Mouse (Mus musculus) limb, embryonic 12.5 days (tissue): ENCODE measurements around the gene Basp1. TPM values are rescaled to one million over a fixed set of nuclear protein-coding genes. Genes with fewer than 3 reads are reported as not detected.
A peak's percentile ranks its signal among the peaks of the same experiment; 100 is the strongest.

Source experiments
- ATAC-seq: fragments of 200-750 bp; cut with Nextera tagmentation; 2 replicates; pipeline ENCODE4 v1.8.0; 2017; ENCODE audit warnings: low read depth, moderate TSS enrichment; ENCODE audit not compliant: insufficient number of reproducible peaks, insufficient read depth, low FRiP score, low TSS enrichment
- H3K27ac ChIP-seq: fragments of 300-500 bp; sonication (generic); 2 replicates; pipeline ENCODE4 v1.5.1; 2016; ENCODE audit warnings: mild to moderate bottlenecking, moderate library complexity
- H3K27me3 ChIP-seq: fragments of 300-500 bp; sonication (generic); 2 replicates; pipeline ENCODE4 v1.6.1; 2016; ENCODE audit warnings: mild to moderate bottlenecking, moderate library complexity
- H3K36me3 ChIP-seq: fragments of 300-500 bp; sonication (generic); 2 replicates; pipeline ENCODE4 v1.6.1; 2016; ENCODE audit warnings: mild to moderate bottlenecking, moderate library complexity
- H3K4me1 ChIP-seq: fragments of 300-500 bp; sonication (generic); replicated peaks from 2 replicates; pipeline ENCODE4 v1.6.1; 2016
- H3K4me2 ChIP-seq: fragments of 300-500 bp; sonication (generic); 2 replicates; pipeline ENCODE4 v1.6.1; 2016; ENCODE audit warnings: mild to moderate bottlenecking, moderate library complexity
- H3K4me3 ChIP-seq: fragments of 300-500 bp; sonication (generic); replicated peaks from 2 replicates; pipeline ENCODE4 v1.5.1; 2016; ENCODE audit warnings: mild to moderate bottlenecking
- H3K9ac ChIP-seq: fragments of 300-500 bp; sonication (generic); replicated peaks from 2 replicates; pipeline ENCODE4 v1.6.1; 2016; ENCODE audit warnings: mild to moderate bottlenecking, moderate library complexity
- H3K9me3 ChIP-seq: fragments of 300-500 bp; sonication (generic); 2 replicates; pipeline ENCODE4 v1.6.1; 2016; ENCODE audit warnings: mild to moderate bottlenecking, moderate library complexity
- WGBS: fragments of 180-500 bp; shearing (Covaris S2); methylation state at CpG from one replicate; pipeline ENCODE4 v1.1.7; 2016; 5-methylcytosine and 5-hydroxymethylcytosine counted together
- polyA plus RNA-seq: library from polyadenylated mRNA; unstranded; fragments of >200 nt; fragmentation: Nextera tagmentation; extraction: Ambion mirVana; gene quantifications from 2 replicates; pipeline ENCODE4 v1.2.1, GENCODE M21; 2016

The Basp1 gene
- polyA plus RNA-seq, 1 experiment from 2014 or later: 113 TPM

DNA sequence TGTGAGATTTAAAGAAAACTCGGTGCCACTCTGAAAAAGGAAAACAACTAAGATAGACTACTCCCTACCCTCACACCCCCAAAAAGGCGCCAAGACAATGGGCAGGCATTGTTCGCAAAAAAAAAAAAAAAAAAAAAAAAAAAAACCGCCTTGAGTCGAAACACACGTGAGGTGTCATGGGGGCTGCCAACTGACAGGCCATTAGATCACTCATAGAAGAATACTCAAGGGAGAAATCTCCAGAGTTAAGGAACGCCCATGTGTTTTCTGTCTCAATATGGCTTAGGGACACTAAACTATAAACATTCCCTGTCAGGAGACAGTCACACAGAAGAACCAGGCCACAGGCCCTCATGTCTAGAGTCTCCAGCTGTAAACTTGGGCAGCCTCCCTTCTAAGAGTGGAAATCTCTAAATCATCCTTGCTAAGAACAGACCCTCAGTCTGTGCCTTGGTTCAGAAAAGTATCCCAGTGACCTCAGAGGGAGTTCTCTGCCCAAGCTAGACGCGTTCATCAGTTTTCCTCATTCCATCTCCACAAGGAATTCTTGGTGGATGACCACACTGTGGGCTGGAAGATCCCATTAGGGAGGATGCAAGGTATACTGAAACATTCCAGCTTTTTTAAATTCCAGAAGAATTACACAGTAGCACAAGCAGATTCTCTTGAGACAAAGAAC is 17.5 kb downstream of the Basp1 start:
- Histone ChIP-seq H3K4me2 (no peak overlapping the region), H3K9ac (no peak overlapping the region), H3K27ac (no peak overlapping the region), H3K27me3 (no peaks in the 10 kb centered on the region), H3K9me3 (no peaks in the 10 kb centered on the region), H3K36me3 (peaks cover 32% of the 10 kb centered on the region), H3K4me3 (no peak overlapping the region), H3K4me1 (peaks cover 5% of the 10 kb centered on the region; the same call in 1 of the 2 replicates)
- 65% methylated on average over 9 of the region's 9 CpGs for WGBS
- no peak for ATAC-seq

DNA sequence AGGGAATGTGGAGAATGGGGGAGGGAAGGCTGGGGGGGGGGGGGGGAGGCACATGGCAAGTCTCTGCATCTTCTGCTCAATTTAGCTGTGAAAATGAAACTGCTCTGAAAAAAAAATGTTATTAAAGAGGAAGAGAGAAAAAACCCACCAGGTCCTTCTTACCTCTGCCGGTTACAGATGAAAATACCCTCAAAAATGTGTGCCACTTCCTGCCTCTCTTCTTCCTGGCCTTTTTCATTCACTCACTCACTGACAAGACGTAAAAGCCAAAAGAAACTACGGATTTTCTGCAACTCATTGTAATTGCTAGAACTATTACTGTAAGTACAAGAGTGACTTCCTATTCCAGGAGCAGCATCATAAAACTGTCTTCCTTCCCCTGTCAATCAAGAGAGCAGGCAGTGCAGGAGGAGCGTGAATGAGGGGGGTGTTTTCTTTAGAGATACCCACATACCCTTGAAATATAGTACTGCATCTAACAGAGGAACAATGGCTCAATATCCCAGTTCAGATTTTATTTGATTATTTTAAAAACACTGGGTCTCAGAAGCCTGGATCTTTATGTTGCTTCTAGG is 21.0 kb downstream of the Basp1 start:
- ATAC-seq: no peak
- 81% methylated on average over 4 of the region's 4 CpGs for WGBS
- Histone ChIP-seq H3K4me2 (no peak overlapping the region), H3K9me3 (no peaks in the 10 kb centered on the region), H3K9ac (no peak overlapping the region), H3K36me3 (peaks cover 30% of the 10 kb centered on the region), H3K4me1 (peaks cover 5% of the 10 kb centered on the region; the same call in 1 of the 2 replicates), H3K27me3 (no peaks in the 10 kb centered on the region), H3K4me3 (no peak overlapping the region), H3K27ac (no peak overlapping the region)

DNA sequence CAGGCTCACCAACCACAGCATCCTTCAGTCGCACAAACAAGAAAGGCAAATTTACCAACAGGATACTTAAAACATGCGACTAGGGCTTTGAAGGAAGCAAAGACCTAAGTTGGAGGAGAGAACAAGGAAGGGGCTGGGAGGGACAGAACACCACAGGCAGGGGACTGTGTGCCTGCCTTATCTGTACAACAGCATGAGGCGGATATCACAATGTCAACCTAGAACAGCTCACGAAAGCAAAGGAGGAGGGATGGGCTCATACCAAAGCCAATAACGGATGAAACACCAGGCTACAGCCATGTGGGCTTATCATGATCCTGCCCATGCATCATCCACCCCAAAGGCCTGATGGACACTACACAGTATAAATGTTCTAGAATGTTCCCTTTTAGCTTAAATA is 22.4 kb downstream of the Basp1 start:
- peaks cover 35% of the 10 kb centered on the region for H3K36me3 ChIP-seq
- H3K4me3 ChIP-seq: no peak overlapping the region
- H3K9me3 ChIP-seq: no peaks in the 10 kb centered on the region
- no peaks in the 10 kb centered on the region for H3K27me3 ChIP-seq
- no peak overlapping the region for H3K4me2 ChIP-seq
- H3K9ac ChIP-seq: no peak overlapping the region
- H3K4me1 ChIP-seq: peaks cover 3% of the 10 kb centered on the region; the same call in 1 of the 2 replicates
- 93% methylated on average over 5 of the region's 5 CpGs for WGBS
- no peak overlapping the region for H3K27ac ChIP-seq
- no peak for ATAC-seq

DNA sequence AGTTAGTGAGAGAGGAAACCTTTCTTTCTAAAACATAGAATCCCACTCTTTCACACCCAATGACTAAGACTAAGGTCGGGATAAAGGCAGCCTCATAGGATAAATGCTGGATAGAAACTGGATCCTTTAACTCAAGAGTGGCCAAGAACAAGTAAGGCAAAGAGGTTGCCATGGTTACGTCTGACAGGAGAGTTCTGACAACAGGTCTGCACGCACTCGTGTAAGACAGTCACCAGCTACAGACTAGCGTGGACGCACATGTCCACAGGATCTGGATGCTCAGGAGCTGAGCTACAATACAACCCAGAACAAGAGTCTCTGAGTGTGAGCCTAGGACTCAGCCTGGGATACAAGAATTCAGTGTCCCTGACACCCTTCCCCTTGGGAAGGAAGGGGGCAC is 26.0 kb downstream of the Basp1 start:
- Histone ChIP-seq H3K9ac (no peak overlapping the region), H3K4me3 (no peak overlapping the region), H3K27ac (no peak overlapping the region), H3K27me3 (no peaks in the 10 kb centered on the region), H3K4me2 (no peak overlapping the region), H3K36me3 (peaks cover 47% of the 10 kb centered on the region), H3K4me1 (no peaks in the 10 kb centered on the region), H3K9me3 (no peaks in the 10 kb centered on the region)
- 86% methylated on average over 6 of the region's 6 CpGs for WGBS
- no peak for ATAC-seq

DNA sequence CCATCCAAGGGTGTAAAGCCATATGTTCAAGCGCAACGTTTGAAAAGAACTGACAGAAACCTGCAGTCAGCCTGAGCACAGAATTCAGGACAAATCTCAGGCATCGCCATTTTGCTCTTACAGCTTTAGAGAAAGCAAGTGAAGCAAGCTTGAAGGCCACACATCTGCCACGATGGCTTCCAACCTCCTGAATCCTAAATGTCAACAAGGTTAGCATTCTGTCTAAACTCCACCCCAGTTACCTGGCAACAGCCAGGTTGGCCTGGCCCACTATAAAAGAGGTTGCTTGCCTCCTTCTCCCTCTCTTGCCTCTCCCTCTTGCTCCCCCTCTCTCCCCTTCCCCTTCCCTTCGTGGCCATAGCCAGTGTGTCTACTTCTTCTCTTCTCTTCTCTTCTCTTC is 33.5 kb downstream of the Basp1 start:
- 84% methylated on average over 5 of the region's 5 CpGs for WGBS

DNA sequence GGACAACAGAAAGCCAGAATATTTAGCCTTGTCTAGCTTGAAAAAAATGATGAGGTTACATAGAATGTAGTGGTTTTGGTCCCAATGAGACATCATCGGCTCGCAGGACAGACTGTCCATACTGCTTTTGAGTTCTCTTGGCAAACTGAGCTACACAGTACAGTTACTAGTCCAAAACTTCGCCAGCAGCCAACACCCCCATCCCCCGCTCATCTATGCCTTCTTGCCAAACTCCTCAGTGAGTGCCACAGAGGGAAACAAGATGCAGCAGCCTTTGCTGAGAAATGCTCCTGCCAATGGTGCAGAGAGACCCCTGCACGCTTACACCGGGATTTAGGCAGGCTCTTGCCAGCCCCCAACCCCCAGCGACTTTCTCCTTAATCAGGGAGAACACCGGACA is 34.9 kb downstream of the Basp1 start:
- Histone ChIP-seq H3K27ac (no peak overlapping the region), H3K36me3 (peaks cover 17% of the 10 kb centered on the region), H3K4me3 (no peak overlapping the region), H3K9ac (no peak overlapping the region), H3K27me3 (no peaks in the 10 kb centered on the region), H3K4me1 (peaks cover 3% of the 10 kb centered on the region; the same call in 1 of the 2 replicates), H3K9me3 (no peaks in the 10 kb centered on the region), H3K4me2 (no peak overlapping the region)
- 88% methylated on average over 8 of the region's 8 CpGs for whole genome bisulfite sequencing
- ATAC-seq: no peak

More for the DNA sequence above, 33.5 kb downstream of the Basp1 start:
- no peak overlapping the region for H3K4me3 ChIP-seq
- peaks cover 25% of the 10 kb centered on the region for H3K36me3 ChIP-seq
- H3K4me2 ChIP-seq: no peak overlapping the region
- H3K27ac ChIP-seq: no peak overlapping the region
- no peaks in the 10 kb centered on the region for H3K9me3 ChIP-seq
- no peak for ATAC-seq
- H3K9ac ChIP-seq: no peak overlapping the region
- no peaks in the 10 kb centered on the region for H3K27me3 ChIP-seq
- H3K4me1 ChIP-seq: peaks cover 3% of the 10 kb centered on the region; the same call in 1 of the 2 replicates

DNA sequence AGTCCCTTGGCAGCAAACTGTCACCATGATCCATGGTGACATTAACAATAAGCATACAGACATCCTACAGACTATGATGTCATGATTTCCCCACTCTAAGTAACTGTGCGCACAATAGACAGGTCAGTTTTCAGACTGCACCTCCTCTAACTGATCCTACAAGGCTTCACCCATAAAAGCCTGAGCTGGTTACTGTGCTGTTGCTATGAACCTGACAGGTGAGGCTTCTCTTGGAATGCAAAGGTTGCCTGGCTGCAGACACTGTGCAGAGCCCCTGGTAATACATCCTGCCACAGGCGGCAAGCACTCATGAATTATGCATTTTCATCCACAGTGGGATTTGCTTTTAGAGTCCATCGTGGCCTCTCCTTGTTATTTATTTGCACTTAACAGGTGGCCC is 36.6 kb downstream of the Basp1 start:
- H3K27me3 ChIP-seq: no peaks in the 10 kb centered on the region
- peaks cover 3% of the 10 kb centered on the region; the same call in 1 of the 2 replicates for H3K4me1 ChIP-seq
- H3K4me3 ChIP-seq: no peak overlapping the region
- no peak overlapping the region for H3K4me2 ChIP-seq
- H3K9ac ChIP-seq: no peak overlapping the region
- H3K36me3 ChIP-seq: peaks cover 8% of the 10 kb centered on the region; the same call in 1 of the 2 replicates
- WGBS: 75% methylated on average over 3 of the region's 3 CpGs
- H3K9me3 ChIP-seq: no peaks in the 10 kb centered on the region
- no peak overlapping the region for H3K27ac ChIP-seq
- no peak for ATAC-seq

DNA sequence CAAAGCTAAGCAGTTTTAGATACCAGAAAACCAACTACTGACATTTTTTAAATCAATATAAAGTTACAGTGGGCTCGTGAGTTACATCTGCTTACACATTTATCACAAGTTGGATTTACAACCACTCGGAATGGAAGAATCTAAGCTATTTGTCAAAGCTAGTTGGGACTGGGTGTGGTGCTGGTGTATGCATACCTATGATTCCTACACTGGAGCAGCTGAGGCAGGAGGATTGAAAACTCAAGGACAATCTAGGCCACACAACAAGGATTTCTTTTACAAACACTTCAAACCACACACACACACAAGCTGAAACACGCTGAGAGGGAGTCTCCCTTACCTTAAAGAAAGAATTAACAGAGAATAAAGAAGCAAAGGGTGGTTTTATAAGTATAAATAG is 40.1 kb downstream of the Basp1 start:
- Histone ChIP-seq H3K4me3 (no peak overlapping the region), H3K4me1 (0 out of 2 replicates have a peak, but pooled peaks cover 4% of the 10 kb centered on the region), H3K4me2 (no peak overlapping the region), H3K27me3 (no peaks in the 10 kb centered on the region), H3K9ac (no peak overlapping the region), H3K9me3 (no peaks in the 10 kb centered on the region), H3K36me3 (peaks cover 5% of the 10 kb centered on the region; the same call in 1 of the 2 replicates), H3K27ac (no peak overlapping the region)
- WGBS: 85% methylated on average over 3 of the region's 3 CpGs
- ATAC-seq: no peak

DNA sequence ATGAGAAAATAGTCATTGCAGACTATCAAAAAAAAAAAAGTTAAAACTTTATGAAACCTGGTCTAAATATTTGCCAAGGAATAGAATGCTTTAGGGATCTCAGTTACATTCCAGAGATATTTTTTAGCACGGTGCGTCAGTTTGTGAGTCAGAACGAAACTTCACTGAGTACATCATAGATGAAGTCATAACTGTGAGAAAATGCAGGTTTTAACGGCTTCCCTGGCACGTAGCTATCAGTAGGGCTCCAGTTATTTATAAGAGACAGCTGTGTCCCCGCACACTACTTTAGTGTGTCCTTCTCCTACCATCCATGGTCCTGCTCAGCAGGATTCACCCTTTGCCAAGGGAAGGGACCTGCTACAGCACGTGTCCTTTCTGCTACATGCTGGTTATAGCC is 44.0 kb downstream of the Basp1 start:
- no peak for ATAC-seq
- Histone ChIP-seq H3K4me1 (peaks cover 9% of the 10 kb centered on the region), H3K9me3 (no peaks in the 10 kb centered on the region), H3K27ac (no peak overlapping the region), H3K9ac (no peak overlapping the region), H3K4me3 (no peak overlapping the region), H3K36me3 (peaks cover 9% of the 10 kb centered on the region; the same call in 1 of the 2 replicates), H3K27me3 (no peaks in the 10 kb centered on the region), H3K4me2 (no peak overlapping the region)
- WGBS: 66% methylated on average over 7 of the region's 7 CpGs

DNA sequence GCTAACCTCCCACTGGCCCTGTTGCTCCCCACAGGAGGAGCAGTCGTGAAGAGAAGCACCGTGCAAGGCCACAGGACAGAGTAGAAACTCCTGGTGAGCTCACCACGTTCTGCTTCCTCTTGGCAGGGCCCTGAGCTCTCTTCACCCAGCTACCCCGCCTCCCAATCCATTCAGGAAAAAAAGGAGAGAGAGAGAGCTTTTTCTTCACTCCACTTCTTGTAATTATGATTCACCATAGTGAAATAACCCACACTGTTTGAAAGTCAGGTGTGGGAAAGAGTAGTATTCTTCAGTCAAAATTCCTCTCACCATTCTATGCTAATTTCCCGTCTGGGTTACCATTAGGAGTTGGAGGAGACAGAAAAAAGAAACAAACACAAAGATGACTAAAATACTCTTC is 48.1 kb downstream of the Basp1 start:
- H3K9ac ChIP-seq: no peak overlapping the region

DNA sequence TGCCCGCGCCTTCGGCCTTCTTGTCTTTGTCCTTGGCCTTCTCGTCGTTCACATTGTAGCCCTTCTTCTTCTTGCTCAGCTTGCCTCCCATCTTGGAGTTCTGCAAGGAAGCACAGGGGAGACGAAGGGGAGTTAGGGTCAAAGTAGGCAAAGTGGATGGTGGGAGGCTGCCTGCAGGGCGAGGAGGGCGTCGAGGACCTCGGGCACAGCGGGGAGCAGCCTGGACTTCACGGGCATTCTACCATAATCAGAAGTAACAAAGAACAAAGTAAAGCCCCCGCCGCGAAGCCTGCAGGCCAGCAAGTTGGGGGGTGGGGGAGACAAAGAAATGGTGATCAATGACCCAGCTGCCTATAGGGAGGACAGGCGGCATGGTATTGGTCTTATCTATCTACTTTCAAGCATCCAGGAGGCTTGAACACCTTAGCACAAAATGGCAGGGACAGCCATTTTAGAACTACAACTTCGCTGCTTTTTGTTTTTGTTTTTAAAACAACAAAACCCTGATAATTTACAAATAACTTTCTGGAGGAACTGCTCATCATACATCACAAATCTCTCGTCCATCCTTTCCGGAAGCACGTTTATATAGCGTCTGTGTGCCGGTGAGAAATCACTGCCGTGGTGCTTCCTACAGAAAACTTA is 48.6 kb downstream of the Basp1 start:
- Histone ChIP-seq H3K27me3 (no peaks in the 10 kb centered on the region), H3K4me2 (peak overlapping the region; percentile 58), H3K36me3 (peaks cover 14% of the 10 kb centered on the region; the same call in 1 of the 2 replicates), H3K4me3 (peak overlapping the region; percentile 35), H3K9ac (peak overlapping the region; percentile 65), H3K27ac (no peak overlapping the region), H3K4me1 (peaks cover 11% of the 10 kb centered on the region), H3K9me3 (no peaks in the 10 kb centered on the region)
- WGBS: 29% methylated on average over 23 of the region's 23 CpGs
- no peak for ATAC-seq

More for the DNA sequence above, 48.1 kb downstream of the Basp1 start:
- H3K27ac ChIP-seq: no peak overlapping the region
- no peaks in the 10 kb centered on the region for H3K9me3 ChIP-seq
- H3K27me3 ChIP-seq: no peaks in the 10 kb centered on the region
- H3K4me3 ChIP-seq: no peak overlapping the region
- ATAC-seq: no peak
- H3K4me2 ChIP-seq: no peak overlapping the region
- 42% methylated on average over 5 of the region's 5 CpGs for WGBS
- H3K36me3 ChIP-seq: peaks cover 14% of the 10 kb centered on the region; the same call in 1 of the 2 replicates
- H3K4me1 ChIP-seq: peaks cover 14% of the 10 kb centered on the region
